Mouse (Mus musculus): Measurements from ENCODE around the gene Zfp326. TPM values are rescaled to one million over a fixed set of nuclear protein-coding genes. Genes with fewer than 3 reads are reported as not detected.

Zfp326 gene
- total and polyA plus RNA-seq, 3 experiments = 11.6 to 38.9 (median 34.0) TPM

DNA sequence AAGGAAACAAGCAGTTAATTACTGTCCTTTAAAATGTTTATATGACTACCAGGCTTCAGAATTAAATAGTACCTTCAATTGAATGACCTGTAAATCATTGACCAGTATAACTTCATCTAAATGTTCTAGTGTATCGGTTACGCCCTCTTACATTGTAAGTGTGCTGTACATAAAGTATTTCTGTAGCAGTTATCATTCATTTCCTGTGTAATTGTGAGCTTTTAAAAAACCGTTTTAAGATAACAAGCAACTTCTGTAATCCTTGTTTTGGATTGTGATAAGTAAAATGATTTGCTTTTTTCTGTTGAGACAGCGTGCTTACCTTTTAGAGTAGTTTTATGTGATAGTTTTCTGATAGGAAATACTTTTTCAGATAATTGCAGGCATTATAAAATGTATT, 11.0 kb downstream of the Zfp326 start:
- DNase-seq (ENCODE audit: low spot score) (no peak), ATAC-seq (ENCODE audit: extremely low read depth, insufficient number of reproducible peaks, low FRiP score, poor library complexity, severe bottlenecking) (no peak)
- peaks cover 42% of the 10 kb centered on the region for H3K36me3 ChIP-seq (replicated peaks)
- H3K4me3 ChIP-seq (ENCODE audit: low read depth, low read length) = no peak overlapping the region
- H3K9me3 ChIP-seq (replicated peaks) = no peaks in the 10 kb centered on the region
- no peak for TF ChIP-seq CTCF (IDR thresholded peaks at IDR 0.05; ENCODE audit: low read depth, low read length)
- TF ChIP-seq GATA2 (IDR thresholded peaks at IDR 0.05; ENCODE audit: borderline replicate concordance, low read depth, low read length) = no peak
- TF ChIP-seq GATA1 (IDR thresholded peaks at IDR 0.05; ENCODE audit: borderline replicate concordance, low read length) = no peak
- TF ChIP-seq POLR2AphosphoS5 (IDR thresholded peaks at IDR 0.05; ENCODE audit: insufficient replicate concordance, low read depth, low read length) = no peak
- TF ChIP-seq TAL1 (conservative IDR thresholded peaks at IDR 0.05; ENCODE audit: low read depth, low read length) = no peak
- peaks cover 3% of the 10 kb centered on the region; the same call in 1 of the 2 replicates for H3K4me1 ChIP-seq (ENCODE audit: insufficient read depth, low read depth, low read length)
- H3K27me3 ChIP-seq (ENCODE audit: insufficient read depth, low read length) = no peaks in the 10 kb centered on the region

DNA sequence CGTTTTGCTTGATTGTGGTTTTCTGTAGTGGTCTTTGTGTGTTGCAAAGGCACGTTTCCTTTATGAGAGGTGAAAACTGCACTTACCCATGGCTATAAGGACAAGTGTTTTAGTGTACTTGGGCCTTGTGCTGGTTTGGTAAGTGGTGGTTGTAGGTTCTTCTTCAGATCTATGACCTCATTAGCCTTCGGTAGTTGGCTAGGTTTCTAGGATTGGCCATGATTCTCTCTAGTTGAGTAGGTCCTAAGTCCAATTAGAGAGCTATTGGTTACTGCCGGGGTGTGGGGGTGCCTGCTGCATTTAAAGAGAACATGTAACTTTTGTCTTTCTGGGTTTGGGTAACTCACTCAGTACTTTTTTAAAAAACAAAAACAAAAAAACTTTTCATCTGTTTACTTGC, 21.8 kb downstream of the Zfp326 start:
- Histone ChIP-seq H3K4me1 (ENCODE audit: insufficient read depth, low read depth, low read length) (peaks cover 3% of the 10 kb centered on the region; the same call in 1 of the 2 replicates), H3K9me3 (replicated peaks) (no peaks in the 10 kb centered on the region), H3K27me3 (ENCODE audit: insufficient read depth, low read length) (no peaks in the 10 kb centered on the region), H3K4me3 (ENCODE audit: low read depth, low read length) (no peak overlapping the region), H3K36me3 (replicated peaks) (peaks cover 55% of the 10 kb centered on the region)
- DNase-seq (ENCODE audit: low spot score) (no peak), ATAC-seq (ENCODE audit: extremely low read depth, insufficient number of reproducible peaks, low FRiP score, poor library complexity, severe bottlenecking) (no peak)
- no peak for TF ChIP-seq CTCF (IDR thresholded peaks at IDR 0.05; ENCODE audit: low read depth, low read length)
- TF ChIP-seq GATA1 (IDR thresholded peaks at IDR 0.05; ENCODE audit: borderline replicate concordance, low read length) = no peak
- no peak for TF ChIP-seq TAL1 (conservative IDR thresholded peaks at IDR 0.05; ENCODE audit: low read depth, low read length)
- no peak for TF ChIP-seq POLR2AphosphoS5 (IDR thresholded peaks at IDR 0.05; ENCODE audit: insufficient replicate concordance, low read depth, low read length)
- no peak for TF ChIP-seq GATA2 (IDR thresholded peaks at IDR 0.05; ENCODE audit: borderline replicate concordance, low read depth, low read length)

DNA sequence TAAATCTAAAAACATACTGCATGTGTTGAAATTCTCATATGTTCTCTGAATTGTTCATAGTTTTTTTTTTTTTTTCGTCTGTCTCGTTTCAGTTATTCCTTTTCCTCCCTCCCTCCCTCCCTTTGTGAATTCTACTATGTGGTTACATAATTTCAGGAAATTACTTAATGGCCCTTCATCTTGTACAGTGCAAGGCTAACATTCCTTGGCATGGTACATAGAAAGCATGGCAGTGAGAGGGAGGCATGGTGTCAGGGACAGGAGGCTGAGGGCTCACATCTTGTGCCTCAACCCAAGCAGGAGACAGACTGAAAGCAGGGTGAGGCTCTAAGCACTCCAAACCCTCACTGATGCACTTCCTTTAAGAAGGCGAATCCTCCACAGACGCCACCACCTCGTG, 32.8 kb downstream of the Zfp326 start:
- H3K36me3 ChIP-seq (replicated peaks) = peaks cover 77% of the 10 kb centered on the region
- no peaks in the 10 kb centered on the region for H3K27me3 ChIP-seq (ENCODE audit: insufficient read depth, low read length)
- H3K4me3 ChIP-seq (ENCODE audit: low read depth, low read length) = no peak overlapping the region
- ATAC-seq (ENCODE audit: extremely low read depth, insufficient number of reproducible peaks, low FRiP score, poor library complexity, severe bottlenecking) (no peak), DNase-seq (ENCODE audit: low spot score) (no peak)
- H3K4me1 ChIP-seq (ENCODE audit: insufficient read depth, low read depth, low read length) = no peaks in the 10 kb centered on the region
- TF ChIP-seq CTCF (IDR thresholded peaks at IDR 0.05; ENCODE audit: low read depth, low read length) = no peak
- TF ChIP-seq TAL1 (conservative IDR thresholded peaks at IDR 0.05; ENCODE audit: low read depth, low read length) = no peak
- no peak for TF ChIP-seq GATA1 (IDR thresholded peaks at IDR 0.05; ENCODE audit: borderline replicate concordance, low read length)
- no peak for TF ChIP-seq POLR2AphosphoS5 (IDR thresholded peaks at IDR 0.05; ENCODE audit: insufficient replicate concordance, low read depth, low read length)
- no peak for TF ChIP-seq GATA2 (IDR thresholded peaks at IDR 0.05; ENCODE audit: borderline replicate concordance, low read depth, low read length)
- no peaks in the 10 kb centered on the region for H3K9me3 ChIP-seq (replicated peaks)

DNA sequence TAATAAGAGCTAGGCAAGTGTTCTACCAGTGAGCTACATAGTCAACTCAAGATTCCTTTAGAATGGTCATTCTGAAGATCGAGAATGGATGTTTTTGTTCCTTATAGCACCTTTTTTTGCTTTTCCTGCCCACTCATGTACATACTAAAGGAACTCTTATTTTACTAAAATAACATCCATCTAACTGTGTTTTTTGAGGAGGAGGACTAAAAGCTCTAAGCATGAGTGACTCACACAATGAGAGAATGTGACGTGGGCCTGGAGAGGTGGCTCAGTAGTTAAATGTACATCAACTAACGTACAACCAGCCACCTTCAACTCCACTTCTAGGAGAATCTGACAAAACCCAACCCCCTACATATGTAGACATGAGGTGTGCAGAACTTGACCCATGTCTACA, 33.3 kb downstream of the Zfp326 start:
- Histone ChIP-seq H3K4me1 (ENCODE audit: insufficient read depth, low read depth, low read length) (no peaks in the 10 kb centered on the region), H3K27me3 (ENCODE audit: insufficient read depth, low read length) (no peaks in the 10 kb centered on the region), H3K4me3 (ENCODE audit: low read depth, low read length) (no peak overlapping the region), H3K36me3 (replicated peaks) (peaks cover 79% of the 10 kb centered on the region), H3K9me3 (replicated peaks) (no peaks in the 10 kb centered on the region)
- DNase-seq (ENCODE audit: low spot score) (no peak), ATAC-seq (ENCODE audit: extremely low read depth, insufficient number of reproducible peaks, low FRiP score, poor library complexity, severe bottlenecking) (no peak)
- TF ChIP-seq POLR2AphosphoS5 (IDR thresholded peaks at IDR 0.05; ENCODE audit: insufficient replicate concordance, low read depth, low read length) (no peak), TAL1 (conservative IDR thresholded peaks at IDR 0.05; ENCODE audit: low read depth, low read length) (no peak), GATA1 (IDR thresholded peaks at IDR 0.05; ENCODE audit: borderline replicate concordance, low read length) (no peak), CTCF (IDR thresholded peaks at IDR 0.05; ENCODE audit: low read depth, low read length) (no peak)

DNA sequence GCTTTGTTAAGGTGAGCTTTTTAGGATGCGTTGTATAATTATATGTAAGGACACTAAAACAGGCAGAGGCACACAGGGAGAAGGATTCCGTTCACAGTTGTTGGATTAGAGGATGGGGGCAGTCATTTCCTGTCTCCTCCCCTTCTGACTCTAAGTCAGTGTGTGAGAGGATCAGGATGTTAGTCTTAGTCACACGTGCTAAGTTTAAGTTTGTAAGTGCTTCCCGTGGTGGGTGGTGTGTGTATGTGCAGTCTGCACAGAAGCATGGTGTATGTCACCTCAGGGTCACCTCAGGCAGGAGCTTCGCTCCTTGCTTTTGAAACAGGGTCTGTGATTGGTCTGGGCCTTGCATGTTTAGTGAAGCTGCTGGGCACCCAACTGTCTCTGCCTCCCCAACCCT, 35.1 kb downstream of the Zfp326 start:
- ATAC-seq (ENCODE audit: extremely low read depth, insufficient number of reproducible peaks, low FRiP score, poor library complexity, severe bottlenecking) (no peak), DNase-seq (ENCODE audit: low spot score) (no peak)
- peaks cover 81% of the 10 kb centered on the region for H3K36me3 ChIP-seq (replicated peaks)
- H3K27me3 ChIP-seq (ENCODE audit: insufficient read depth, low read length) = no peaks in the 10 kb centered on the region
- H3K9me3 ChIP-seq (replicated peaks) = no peaks in the 10 kb centered on the region
- H3K4me3 ChIP-seq (ENCODE audit: low read depth, low read length) = no peak overlapping the region
- TF ChIP-seq GATA2 (IDR thresholded peaks at IDR 0.05; ENCODE audit: borderline replicate concordance, low read depth, low read length) = no peak
- no peak for TF ChIP-seq TAL1 (conservative IDR thresholded peaks at IDR 0.05; ENCODE audit: low read depth, low read length)
- no peak for TF ChIP-seq CTCF (IDR thresholded peaks at IDR 0.05; ENCODE audit: low read depth, low read length)
- no peak for TF ChIP-seq GATA1 (IDR thresholded peaks at IDR 0.05; ENCODE audit: borderline replicate concordance, low read length)
- TF ChIP-seq POLR2AphosphoS5 (IDR thresholded peaks at IDR 0.05; ENCODE audit: insufficient replicate concordance, low read depth, low read length) = no peak
- H3K4me1 ChIP-seq (ENCODE audit: insufficient read depth, low read depth, low read length) = no peaks in the 10 kb centered on the region

DNA sequence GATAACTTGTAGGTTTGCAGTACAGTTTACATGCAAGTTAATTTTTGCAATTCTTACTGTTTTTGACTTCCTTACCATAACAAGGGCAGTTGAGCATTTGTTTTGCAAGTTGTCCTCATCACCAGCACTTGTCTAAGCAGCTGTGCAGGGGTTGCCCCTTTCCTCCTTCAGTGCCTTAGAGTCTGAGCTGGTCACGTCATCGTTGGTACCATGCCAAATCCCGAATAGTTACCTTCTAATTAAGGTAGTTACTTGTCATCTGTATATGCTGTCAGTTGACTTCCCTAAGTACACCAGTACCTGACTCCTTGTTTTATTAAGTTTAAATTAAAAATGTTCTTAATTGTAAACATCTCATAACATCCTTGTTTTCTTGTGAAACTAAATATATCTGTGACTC, 41.0 kb downstream of the Zfp326 start:
- Histone ChIP-seq H3K36me3 (replicated peaks) (peaks cover 62% of the 10 kb centered on the region), H3K4me1 (ENCODE audit: insufficient read depth, low read depth, low read length) (no peaks in the 10 kb centered on the region), H3K9me3 (replicated peaks) (no peaks in the 10 kb centered on the region), H3K4me3 (ENCODE audit: low read depth, low read length) (no peak overlapping the region), H3K27me3 (ENCODE audit: insufficient read depth, low read length) (no peaks in the 10 kb centered on the region)
- DNase-seq (ENCODE audit: low spot score) (no peak), ATAC-seq (ENCODE audit: extremely low read depth, insufficient number of reproducible peaks, low FRiP score, poor library complexity, severe bottlenecking) (no peak)
- no peak for TF ChIP-seq CTCF (IDR thresholded peaks at IDR 0.05; ENCODE audit: low read depth, low read length)
- TF ChIP-seq TAL1 (conservative IDR thresholded peaks at IDR 0.05; ENCODE audit: low read depth, low read length) = no peak
- no peak for TF ChIP-seq GATA2 (IDR thresholded peaks at IDR 0.05; ENCODE audit: borderline replicate concordance, low read depth, low read length)
- TF ChIP-seq POLR2AphosphoS5 (IDR thresholded peaks at IDR 0.05; ENCODE audit: insufficient replicate concordance, low read depth, low read length) = no peak
- no peak for TF ChIP-seq GATA1 (IDR thresholded peaks at IDR 0.05; ENCODE audit: borderline replicate concordance, low read length)

Data from G1E (cell line).